Mouse (Mus musculus): ENCODE results near the gene Rnf150.

GRCm38 (mm10) chr8:82871986-82872385 lies 8.8 kb downstream of the Rnf150 start:
- TF ChIP-seq CTCF (IDR thresholded peaks at IDR 0.05; ENCODE audit: borderline replicate concordance, control insufficient read depth, extremely low read depth, insufficient read depth, low read length, poor library complexity) (no peak), POLR2A (IDR thresholded peaks at IDR 0.05; ENCODE audit: control insufficient read depth, extremely low read depth, insufficient read depth, low read length, poor library complexity) (no peak)
